Mouse (Mus musculus) lung, postnatal 0 days (tissue): ENCODE measurements around the gene Oas2.

ENCODE experiments used
- CTCF ChIP-seq: IDR thresholded peaks from 2 replicates; pipeline ENCODE4 v1.5.1; 2016; ENCODE audit warnings: antibody characterized with exemption, mild to moderate bottlenecking
- EP300 ChIP-seq: IDR thresholded peaks from 2 replicates; pipeline ENCODE4 v1.6.1; 2016; ENCODE audit warnings: antibody characterized with exemption, mild to moderate bottlenecking, control low read depth

DNA sequence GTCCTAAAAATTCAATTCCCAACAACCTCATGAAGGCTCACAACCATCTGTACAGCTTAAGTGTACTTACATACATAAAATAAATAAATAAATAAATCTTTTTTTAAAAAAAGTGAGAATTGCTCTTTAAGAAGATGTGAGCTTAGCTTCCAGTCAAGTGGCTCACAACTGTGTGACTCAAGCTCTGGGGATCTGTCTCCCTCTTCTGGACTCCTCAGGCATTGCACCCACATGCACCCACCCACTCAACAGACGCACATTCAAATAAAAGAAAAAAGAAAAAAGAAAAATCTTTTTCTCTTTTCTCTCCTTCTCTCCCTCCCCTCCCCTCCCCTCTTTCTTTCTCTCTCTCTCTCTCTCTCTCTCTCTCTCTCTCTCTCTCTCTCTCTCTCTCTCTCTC is 32.0 kb upstream of the Oas2 start:
- TF ChIP-seq EP300, result no peak
- 0 out of 2 replicates have a peak, but pooled peaks have one; percentile 15 for TF ChIP-seq CTCF
